Mouse (Mus musculus): ENCODE data around the gene Bahcc1.

Bahcc1 gene

GRCm38 (mm10) chr11:120320156-120320555 lies 87.4 kb downstream of the Bahcc1 start:
- DNase-seq: no peak

GRCm38 (mm10) chr11:120335431-120336021 lies 102.8 kb downstream of the Bahcc1 start:
- DNase-seq: no peak

- no peak for DNase-seq
Observed at GRCm38 (mm10) chr11:120337447-120337846, 104.7 kb downstream of the Bahcc1 start.

GRCm38 (mm10) chr11:120338786-120339185 lies 106.0 kb downstream of the Bahcc1 start:
- no peak for DNase-seq

GRCm38 (mm10) chr11:120339978-120340513 lies 107.3 kb downstream of the Bahcc1 start:
- DNase-seq: no peak

- no peak for DNase-seq
Observed at GRCm38 (mm10) chr11:120341661-120342060, 108.9 kb downstream of the Bahcc1 start.
